Mouse (Mus musculus): ENCODE results near the gene Tiam2.

Gene Tiam2

DNA sequence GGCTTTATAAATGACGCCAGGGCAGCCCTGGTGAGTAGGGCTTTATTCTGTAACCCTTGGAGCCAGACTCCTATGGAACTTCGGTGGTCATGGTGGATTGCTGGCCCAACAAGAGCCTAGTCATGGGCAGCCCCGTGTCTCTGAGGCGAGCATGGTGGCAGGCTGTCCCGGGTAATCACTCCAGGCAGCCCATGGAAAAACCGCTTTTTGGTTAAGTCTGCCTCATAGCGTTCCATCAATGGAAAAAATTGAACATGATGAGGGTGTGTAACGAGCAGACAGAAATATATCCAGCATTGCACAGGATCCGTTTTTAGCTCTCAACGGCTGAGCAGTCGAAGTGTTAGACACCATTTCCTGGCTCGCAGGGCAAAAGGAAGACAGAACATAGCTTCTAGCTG, 70.5 kb downstream of the Tiam2 start:
- no peak for DNase-seq (ENCODE audit: low spot score in 2 of 2)

DNA sequence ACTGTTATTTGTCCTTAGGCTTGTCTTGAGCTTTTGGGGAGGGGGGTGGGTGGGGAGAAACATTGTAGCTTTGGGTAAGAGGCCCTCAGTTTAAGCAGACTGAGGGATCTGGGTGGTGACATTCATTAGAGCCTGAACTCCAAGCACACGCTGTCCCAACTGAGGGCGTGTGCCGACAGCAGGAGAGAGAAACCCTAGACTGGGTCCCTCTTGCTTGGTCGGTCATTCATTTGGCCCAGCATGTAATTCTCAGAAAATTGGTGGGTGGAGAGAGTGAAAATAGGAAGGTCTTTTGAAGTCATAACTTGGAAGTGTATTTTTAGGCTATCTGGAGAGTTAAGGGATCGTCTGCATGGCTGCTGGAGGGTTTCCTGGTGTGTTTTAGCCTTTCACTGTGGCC, 71.5 kb downstream of the Tiam2 start:
- DNase-seq (ENCODE audit: low spot score in 2 of 2) = no peak

DNA sequence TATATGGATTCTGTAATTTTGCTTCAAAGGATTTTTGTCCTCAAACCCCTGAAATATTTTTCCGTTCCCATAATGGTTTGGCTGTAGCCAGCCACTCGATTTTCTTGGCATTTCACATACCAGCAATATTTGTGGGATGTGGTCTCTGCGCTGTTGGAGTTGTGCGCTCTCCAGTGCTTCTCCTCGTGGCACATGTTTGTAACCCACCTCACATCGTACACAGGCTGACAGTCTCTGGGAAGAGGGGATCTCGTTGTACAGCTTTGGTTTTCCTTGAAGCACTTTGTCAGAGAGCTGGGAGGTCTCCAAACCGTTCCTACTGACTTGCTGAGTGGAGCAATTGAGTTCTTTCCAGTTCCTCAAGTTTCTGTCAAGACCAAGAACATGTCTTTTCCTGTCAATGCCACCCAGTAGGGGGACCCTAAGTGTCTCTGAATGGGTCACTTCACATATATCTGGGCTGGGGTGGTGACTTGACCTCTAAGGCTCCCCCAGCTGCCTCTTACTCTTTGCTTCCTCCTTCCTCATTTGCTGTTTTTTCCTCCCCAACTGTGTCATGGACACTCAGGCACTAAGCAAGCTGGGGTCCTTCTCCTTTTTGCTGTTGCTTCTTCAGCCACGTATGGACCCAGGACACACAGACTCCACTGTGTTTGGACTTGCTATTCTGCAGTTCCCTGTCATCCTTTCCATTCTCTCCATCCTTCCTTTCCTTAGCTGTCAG, 79.1 kb downstream of the Tiam2 start:
- no peak for DNase-seq (ENCODE audit: low spot score in 2 of 2)

DNA sequence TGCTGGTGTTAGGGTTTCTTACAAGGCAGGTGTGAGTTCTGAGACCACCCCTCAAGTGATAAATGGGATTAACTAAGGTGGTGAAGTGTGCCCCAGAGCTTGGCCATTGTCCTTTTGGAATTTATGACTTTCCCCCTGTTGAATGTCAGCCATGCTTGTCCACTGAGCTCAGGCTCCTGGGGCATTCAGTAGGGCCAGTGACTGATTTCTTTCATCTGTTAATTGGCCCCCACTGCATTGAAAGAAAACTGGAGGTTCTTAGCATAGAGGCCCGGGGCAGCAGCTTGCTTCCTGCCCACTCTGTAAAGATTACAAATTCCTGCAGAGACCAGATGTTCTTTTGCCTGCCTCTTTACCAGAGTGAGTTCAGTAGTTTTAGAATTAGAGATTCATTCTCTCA, 80.7 kb downstream of the Tiam2 start:
- DNase-seq (ENCODE audit: low spot score in 2 of 2) = no peak

DNA sequence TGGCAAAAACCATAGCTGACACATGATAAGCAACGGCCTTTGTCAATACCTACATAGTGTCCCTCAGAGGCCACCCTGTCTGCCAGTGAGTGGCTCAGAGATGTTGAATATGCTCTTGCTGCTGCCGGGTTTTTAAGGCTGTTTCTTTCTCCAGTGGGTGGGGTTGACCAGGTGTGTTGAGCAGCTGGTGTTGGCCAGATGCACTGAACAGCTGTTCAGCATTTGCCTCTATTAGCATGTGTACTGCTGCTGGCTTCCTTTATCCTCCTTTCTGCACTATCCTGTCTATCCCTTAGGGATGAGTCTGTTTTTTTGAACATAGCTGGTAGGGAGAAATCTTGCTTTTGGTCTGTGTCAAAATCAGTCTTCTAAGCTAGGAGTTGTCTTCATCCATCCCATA, 83.9 kb downstream of the Tiam2 start:
- no peak for DNase-seq (ENCODE audit: low spot score in 2 of 2)

DNA sequence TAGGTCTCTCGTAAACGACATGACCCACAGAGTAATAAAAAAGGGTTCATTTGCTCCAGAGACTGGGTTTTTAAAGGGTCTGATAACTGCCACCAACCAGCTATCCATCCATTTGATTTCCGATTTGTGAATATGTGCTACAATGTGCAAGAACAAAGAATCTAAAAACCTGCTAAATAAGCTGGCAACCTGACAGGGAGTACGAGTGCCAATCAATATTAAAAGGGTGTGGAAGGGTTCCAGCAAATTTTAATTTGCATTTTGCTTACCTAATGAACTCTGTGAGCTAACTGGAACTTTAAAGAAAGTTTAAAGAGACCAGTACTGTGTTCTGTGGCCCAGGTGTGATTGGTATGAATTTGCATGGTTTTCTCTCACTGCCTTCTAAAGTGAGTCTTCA, 86.4 kb downstream of the Tiam2 start:
- DNase-seq (ENCODE audit: low spot score in 2 of 2) = no peak

DNA sequence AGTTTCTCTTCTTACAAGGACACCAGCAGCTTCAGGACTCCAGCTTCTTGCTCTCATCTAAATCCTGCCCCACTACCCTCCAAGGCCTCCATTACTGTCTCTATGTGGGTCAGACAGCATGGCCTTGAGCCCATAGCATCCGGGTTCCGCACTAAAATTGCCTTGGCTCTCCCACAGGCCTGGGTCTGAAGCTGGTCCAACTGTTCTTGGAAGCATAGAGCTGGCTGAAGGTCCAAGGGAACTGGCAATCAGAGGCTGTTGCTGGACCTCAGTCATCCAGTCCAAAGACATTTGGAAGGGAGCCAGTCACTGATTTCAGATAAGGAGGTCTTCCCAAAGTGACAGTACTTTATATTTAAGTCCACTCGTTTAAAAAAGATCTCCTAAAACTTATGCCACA, 89.2 kb downstream of the Tiam2 start:
- DNase-seq (ENCODE audit: low spot score in 2 of 2) = no peak

DNA sequence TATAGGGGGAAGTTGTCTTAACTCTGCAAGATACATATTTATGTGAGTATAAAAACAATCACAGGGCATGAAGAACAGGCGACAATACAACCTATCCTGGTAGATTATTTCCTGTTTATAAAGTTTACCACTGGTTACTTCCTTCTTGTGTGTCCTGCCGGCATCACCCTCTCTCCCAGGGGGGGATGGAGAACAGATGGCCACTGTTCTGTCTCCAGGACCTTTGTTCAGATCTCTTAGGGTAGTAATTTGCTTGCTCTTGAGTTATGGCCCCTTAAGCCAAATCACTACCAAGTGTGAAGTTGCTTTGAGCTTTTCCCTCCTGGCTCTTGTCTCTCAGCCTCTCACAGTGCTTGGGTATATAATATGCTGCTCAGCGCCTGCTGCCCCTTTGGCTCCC, 90.0 kb downstream of the Tiam2 start:
- no peak for DNase-seq (ENCODE audit: low spot score in 2 of 2)

DNA sequence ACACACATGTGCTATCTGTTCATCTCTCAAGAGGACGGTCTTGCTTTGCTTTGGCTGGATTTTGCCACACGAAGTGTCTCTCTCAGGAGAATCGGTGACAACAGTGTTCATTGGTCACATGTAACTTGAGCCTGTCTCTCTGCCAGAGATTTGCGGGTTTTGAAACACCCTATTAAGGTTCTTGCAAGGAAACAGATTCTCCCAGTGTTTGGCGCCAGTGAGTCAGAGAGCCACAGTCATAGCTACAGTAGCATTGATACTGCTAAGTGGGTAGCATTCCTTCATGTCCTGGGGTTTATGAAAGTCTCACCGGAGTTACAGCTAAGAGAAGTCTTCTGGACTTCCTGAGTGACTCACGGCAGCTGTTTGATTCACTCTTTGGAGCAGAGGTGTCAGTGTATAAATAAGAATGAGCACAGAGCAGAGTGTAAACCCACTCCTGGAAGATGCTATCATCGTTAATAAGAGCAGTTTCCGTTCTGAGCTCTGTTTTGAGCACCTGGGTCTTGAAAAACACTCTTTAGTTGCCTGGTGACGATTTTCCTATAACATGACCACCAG, 93.1 kb downstream of the Tiam2 start:
- no peak for DNase-seq (ENCODE audit: low spot score in 2 of 2)

DNA sequence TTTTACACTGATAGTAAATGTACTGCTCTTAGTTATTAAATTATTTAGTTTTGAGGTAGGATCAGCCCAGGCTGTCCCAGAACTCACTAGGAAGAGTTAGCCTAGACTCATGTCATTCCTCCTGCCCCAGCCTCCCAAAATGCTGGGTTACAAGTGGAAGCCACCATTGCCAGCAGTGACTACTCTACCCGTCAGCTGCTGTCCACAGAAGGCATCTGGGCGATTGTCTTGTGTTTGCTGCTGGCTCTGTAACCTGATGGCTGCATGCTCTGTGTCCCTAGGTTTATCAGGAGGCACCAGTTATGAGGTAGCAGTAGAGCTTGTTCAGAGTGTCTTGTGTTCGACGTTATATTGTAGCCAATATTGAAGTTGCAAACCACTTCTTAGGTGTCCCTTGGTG, 93.8 kb downstream of the Tiam2 start:
- DNase-seq (ENCODE audit: low spot score in 2 of 2) = no peak

DNA sequence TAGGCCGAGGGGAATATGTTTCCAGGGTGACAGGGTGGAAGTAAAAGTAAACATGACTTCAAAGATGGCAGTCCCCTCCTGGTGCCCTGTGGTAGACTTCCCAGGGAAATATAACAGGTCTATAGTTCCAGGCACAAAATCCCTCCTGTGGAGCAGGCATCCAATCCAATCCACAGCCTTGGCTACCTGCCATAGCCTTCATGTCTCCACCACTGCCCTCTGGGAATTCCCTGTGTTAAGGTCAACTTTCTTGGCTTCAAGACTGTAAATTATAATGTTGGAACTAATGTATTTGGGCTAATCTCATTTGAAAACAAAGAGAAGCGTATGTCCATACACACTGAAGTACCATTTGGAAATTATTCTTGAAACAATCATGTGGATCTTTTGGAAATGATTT, 97.0 kb downstream of the Tiam2 start:
- no peak for DNase-seq (ENCODE audit: low spot score in 2 of 2)

DNA sequence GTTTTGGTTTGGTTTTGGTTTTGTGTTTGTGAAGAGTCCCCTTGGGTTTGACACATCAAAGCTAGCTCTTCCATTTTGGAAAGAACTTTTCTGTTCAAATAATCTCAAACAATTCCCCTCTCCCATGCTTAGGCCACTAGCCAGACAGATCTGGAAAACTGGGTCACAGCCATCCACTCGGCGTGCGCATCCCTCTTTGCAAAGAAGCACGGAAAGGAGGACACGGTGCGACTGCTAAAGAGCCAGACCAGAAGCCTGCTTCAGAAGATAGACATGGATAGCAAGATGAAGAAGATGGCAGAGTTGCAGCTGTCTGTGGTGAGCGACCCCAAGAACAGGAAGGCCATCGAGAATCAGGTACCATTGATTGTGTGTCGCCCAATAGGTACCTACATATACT, 102.3 kb downstream of the Tiam2 start:
- no peak for DNase-seq (ENCODE audit: low spot score in 2 of 2)

DNA sequence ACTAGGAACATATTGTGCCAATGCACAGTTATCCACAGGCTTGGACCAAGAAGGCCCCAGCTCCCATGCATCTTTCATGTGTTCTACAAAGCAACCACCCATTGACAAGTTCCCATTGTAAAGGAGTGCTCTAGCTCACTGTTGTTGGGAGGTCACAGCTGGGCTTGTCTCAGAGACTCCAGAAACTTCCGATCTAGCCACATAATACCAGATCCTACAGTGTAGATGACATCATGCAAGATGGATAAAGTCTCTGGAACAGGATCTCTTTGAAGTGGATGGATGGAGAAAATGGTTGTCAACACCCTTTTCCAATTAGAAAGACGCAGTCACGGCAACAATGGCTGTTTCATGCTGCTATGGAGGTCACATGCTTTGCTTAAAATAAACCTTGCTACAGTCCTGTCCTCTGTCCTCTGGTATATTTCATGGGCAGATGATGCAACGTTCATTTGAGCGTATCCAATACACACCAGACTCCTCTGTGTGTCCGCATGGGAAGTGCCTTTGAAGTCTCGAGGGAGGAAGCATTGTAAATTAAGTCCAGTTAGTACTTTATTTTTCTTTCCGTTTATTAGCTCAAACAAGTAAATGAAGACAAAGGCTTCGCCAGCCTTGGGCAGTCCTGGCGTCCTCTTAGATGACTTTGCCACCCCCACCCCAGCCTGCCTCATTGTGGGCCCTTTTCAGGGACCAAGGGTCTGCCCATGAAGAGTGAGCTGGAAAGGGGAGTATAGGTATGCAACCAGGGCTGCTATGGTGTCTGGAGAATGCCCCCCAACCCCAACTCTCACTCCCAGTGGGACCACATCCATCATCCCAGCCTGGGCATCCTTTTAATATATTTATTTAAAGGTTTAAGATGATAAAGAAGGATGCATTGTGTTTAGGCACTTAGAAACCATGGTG, 106.5 kb downstream of the Tiam2 start:
- DNase-seq (ENCODE audit: low spot score in 2 of 2) = no peak

DNA sequence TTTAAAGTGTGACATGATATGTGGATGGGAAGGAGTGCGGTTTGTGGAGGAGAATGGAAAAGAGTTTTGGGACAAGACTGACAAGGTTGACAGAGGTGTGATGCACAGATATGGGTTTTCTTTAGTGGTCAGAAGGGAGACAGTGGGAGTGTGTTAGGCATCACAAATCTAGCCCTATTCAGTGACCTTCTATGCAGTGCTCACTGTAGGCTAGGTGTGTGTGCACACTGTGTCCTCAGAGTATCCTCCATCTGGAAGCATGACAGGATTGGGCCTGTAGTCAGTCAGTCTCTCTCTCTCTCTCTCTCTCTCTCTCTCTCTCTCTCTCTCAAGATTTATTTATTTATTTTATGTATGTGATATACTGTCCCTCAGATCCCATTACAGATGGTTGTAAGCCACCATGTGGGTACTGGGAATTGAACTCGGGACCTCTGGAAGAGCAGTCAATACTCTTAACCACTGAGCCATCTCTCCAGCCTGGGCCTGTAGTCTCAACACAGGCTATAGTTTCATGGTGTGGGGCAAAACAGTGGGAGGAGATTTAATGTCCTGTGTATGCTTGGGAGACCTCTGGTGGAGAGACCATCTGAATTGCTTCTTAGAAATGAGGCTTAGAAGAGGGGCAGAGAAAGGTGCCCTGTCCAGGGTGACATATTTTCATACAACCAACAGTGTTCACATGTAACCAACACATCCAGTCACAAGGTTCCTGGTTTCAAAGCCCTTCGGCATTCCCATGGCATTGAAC, 107.3 kb downstream of the Tiam2 start:
- no peak for DNase-seq (ENCODE audit: low spot score in 2 of 2)

DNA sequence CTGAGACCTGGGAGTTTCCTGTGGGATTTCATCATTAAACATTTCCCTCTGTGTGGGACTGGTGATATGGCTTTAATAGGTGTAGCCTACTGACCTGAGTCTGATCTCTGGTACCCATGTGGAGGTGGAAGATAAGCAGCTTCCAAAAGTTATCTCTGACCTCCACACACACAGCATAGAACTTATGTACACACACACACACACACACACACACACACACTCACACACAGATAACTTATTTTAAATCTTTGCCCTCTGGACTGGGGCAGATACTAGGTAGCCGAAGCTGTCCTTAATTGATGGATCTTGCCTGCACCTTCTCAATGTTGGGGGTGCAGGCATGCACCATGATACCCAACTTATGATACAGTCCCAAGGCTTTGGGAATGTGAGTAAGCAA, 108.9 kb downstream of the Tiam2 start:
- DNase-seq (ENCODE audit: low spot score in 2 of 2) = no peak

DNA sequence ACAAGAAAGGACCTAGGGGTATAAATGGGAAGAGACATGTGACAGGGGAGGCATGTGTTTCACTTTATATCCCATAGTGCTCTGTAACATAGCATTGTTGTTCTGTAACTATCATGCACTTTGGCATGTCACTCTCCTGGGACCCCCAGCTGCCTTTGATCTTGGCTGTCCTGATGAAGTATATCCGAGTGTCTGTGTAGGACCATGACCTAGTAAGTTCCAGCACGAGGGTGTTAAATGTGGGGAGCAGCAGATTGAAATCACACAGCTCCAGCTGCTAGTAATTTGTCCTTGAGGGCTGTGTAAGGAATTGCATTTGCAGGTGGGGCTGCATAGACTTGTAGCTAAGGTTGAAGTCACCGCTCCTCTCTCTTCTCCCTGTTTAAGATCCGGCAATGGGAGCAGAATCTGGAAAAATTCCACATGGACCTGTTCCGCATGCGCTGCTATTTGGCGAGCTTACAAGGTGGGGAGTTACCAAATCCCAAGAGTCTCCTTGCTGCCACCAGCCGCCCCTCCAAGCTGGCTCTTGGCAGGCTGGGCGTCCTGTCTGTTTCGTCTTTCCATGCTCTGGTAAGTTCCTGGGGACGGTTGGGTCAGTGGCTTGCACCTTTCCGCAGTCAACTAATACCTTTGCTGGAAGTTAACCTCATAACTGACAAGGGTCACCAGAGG, 110.6 kb downstream of the Tiam2 start:
- DNase-seq (ENCODE audit: low spot score in 2 of 2) = no peak

DNA sequence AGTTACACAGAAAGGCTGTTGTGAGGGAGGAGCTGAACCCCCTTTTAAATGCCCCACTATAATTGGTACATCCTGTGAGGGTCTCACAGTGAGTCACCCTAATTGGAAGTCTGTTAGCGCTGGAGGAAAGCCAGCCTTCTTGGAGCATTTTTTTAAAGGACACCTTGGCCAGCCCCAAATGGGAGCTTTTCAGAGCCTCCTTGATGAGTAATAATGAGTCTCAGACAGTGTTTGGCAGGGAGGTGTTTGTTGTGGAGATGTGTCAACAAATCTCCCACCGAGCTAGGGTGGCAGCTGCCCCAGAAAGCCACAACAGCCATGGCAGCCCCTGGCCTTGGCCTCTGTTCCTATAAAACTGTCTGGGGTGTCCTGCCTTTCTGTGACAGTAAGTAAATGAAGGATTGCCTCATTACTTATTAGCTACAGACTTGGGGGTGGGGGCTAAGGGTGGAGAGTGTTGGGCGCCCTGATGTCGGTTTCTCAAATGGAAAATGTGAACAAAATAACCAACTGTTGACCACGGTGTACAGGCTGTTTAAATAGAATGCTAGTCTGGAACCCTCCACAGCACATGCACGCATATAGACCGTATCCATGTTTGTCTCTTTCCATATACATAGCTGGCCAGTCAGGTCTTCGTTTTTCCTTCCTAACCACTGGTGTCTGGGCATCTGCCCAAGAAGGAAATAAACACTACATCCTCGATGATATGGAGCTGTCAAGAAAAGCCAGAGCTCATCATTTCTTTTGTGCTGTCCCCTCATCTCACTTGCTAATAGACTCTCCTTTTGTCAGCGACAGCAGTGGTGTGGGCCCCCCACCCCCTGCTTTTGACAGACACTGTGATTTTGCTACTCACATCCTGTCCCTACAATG, 116.4 kb downstream of the Tiam2 start:
- DNase-seq (ENCODE audit: low spot score in 2 of 2) = no peak

DNA sequence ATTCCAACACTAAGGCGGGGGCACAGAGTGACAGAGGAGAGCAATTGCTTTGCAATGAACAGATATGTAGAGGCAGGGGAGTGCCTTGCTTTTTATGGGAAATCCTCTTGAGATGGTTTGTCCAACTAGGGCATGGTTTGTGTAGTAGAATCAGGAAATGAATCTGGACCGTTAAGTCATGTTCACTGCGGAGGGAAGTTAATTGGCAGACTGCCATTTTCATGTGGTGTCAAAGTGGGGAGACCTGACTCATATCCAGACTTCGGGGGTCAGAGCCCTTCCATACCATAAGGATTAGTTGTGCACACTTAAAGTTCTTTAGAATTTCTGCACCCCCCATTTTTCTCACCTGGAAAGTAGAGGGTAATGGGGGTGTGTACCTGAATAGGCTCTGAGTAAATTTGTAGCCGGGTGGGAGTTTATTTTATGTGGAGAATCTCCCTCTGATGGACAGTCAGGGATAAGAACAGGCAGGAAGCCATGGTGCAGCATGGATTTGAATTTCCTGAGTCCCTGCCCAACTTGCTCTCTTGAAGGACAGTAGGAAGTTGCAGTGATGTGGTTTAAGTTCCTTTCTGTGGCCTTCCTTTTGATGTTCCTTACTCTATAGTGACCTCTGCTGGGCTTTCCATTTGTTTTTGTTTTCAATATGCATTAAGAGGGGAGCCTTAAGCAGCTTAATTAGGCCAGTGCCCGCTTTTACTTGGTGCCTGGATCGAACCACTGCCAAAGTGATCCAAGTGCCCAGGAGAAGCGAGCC, 120.0 kb downstream of the Tiam2 start:
- DNase-seq (ENCODE audit: low spot score in 2 of 2) = no peak

DNA sequence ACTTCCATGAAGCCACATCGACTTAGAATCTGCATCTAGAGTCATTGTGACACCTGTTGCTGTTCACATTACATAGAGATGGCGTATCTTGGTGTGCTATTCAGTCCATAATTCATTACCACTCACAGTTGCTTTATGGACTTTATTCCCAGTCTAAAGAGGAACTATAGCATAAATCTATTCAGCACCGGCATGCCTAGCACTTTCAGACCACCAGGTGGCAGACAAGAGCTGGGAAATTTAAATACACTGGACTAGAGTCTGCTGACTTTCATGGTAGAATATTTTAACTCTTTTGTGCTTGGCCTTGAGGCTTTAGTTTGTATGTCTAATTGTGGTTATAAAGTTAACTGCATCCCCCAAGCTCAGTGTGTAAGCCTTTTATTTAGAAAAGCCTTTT, 122.4 kb downstream of the Tiam2 start:
- DNase-seq (ENCODE audit: low spot score in 2 of 2) = peak; percentile 42 to 74

DNA sequence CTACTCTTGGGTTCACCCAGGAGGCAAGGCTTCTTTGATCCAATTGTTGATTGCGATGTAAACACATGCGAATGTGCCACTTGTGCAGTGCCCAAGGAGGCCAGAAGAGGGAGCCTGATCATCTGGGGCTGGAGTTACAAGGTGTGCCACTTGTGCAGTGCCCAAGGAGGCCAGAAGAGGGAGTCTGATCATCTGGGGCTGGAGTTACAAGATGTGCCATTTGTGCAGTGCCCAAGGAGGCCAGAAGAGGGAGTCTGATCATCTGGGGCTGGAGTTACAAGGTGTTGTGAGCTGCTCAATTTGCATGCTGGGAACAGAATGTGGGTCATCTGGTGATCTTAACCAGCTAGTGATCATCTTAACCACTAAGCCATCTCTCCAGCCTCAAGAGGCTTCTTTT, 124.7 kb downstream of the Tiam2 start:
- peak; percentile 53 to 84 for DNase-seq (ENCODE audit: low spot score in 2 of 2)

Data from spleen, postnatal 10 days (tissue).